Mouse (Mus musculus): ENCODE results near the gene Chid1.

The Chid1 gene

DNA sequence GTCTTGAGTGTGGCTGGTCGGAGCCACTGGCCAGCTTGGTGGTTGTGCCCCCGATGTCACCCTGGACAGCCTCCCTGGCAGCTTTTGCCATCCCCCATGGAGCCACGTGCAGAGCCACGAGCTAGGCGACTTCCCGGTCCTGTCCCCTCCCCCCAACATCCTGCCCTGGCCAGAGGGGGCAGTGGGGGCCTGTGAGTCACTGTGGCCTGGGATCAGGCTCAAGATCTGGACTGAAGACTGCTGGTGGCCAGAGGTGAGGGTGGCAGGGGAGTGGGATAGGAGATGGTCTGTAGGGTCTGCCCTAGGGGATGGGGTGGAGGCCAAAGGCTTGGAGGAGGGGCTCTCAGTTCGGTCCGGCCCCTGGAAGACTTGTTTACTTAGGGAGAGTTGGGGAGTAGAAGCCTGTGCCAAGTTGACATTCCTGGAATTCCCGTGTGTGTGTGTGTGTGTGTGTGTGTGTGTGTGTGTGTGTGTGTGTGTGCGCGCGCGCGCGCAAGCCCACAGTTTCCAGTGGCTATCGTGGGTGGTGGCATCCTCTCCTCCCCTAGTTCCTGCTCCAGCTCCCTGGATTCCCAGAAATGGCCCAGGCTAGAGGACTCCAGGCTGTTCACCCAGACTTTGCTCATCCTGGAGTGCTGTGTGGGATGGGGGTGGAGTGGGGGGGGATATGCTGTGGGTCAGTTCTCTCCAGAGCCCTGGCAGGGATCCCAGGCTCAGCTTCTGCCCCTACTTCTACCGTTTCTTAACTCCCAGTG, 63.3 kb downstream of the Chid1 start:
- peak; percentile 71 for DNase-seq (ENCODE audit: low read depth, low spot score)

DNA sequence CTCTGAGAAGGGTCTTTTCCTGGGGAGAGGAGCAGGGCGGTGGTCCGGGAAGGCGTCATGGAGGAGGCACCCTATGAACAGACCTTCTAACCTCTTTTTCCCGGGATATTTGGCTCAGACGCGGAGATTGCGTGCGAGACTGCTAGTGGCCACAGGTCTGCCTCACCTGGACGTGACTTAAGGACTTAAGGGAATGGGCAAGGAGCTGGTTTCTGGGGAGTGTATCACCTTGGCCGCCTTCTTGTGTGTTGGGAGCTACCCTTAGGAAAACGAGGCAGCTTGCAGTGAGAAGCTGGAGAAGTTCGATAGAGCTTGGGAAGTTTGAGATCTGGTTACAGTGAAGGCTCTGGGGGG, 63.9 kb downstream of the Chid1 start:
- DNase-seq (ENCODE audit: low read depth, low spot score) = peak; percentile 17

DNA sequence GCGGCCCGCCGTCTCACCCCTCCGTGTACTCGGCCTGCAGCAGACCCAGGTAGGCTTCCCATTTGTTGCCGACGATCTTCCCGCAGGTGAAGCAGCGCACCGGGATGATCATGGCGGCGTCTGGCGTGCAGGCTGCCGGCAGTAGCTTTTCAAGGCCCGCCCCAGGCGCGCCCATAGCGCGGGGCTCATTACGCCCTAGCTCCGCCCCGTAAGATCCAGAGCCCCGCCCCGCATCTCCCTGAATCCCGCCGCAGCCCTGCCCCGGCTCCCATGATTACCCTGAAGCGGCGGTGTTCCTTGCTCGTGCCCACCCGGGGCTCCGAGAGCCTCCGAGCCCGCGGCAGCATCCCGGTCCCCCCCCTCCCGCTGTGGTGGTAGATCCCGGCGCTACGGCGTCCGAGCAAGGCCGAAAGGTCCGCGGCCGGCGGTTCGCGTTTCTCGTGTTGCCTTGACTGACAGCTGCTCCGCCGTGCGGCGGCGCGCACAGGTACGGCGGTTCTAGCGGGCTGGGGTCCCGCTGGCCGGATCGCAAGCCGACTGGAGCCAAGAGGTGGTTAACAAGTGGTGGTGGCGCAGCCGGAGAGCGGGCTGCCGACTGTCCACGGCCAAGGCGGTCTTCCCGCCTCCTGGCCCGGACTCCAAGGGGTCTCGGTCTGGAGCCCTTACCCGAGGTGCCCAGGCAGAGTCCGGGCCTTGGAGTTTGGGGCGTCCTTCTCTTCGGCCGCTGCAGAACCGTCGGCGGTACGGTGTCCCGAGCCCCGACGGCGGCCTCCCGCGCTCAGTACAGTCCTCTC, 64.4 kb downstream of the Chid1 start, which contains the start of the genes Polr2l and Tspan4:
Gene Polr2l (minus strand): TSS at position 122 of the 794 bp plus-strand sequence.
Gene Tspan4 (plus strand): TSS at position 230 of the 794 bp plus-strand sequence.
- DNase-seq (ENCODE audit: low read depth, low spot score) = peak; percentile 88

GRCm38 (mm10) chr7:141474160-141474559, 65.5 kb downstream of the Chid1 start:
- DNase-seq (ENCODE audit: low read depth, low spot score) = no peak

DNA sequence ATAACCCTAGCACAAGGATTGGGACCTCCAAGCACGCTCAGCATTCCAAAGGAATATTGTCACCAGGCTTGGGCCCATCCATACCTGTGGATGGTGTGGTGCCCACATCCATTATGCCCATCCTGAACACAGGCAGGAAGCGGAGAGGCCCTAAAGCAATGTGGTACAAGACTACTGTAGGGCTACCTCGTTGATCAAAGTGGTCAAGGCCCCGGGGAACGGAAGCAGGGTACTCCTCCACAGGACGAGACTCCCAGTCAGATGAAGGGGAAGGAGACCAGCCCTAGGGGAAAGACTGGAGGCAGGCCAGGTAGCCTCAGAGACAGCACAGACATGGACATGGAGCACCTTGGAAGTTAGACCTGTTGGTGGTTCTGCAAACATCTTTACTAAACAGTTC, 66.9 kb downstream of the Chid1 start:
- no peak for DNase-seq (ENCODE audit: low read depth, low spot score)

- no peak for DNase-seq (ENCODE audit: low read depth, low spot score)
Measured at GRCm38 (mm10) chr7:141472226-141472625, 67.4 kb downstream of the Chid1 start.

- no peak for DNase-seq (ENCODE audit: low read depth, low spot score)
Measured at GRCm38 (mm10) chr7:141471236-141471635, 68.4 kb downstream of the Chid1 start.

GRCm38 (mm10) chr7:141470637-141470944, 69.1 kb downstream of the Chid1 start:
- no peak for DNase-seq (ENCODE audit: low read depth, low spot score)

DNA sequence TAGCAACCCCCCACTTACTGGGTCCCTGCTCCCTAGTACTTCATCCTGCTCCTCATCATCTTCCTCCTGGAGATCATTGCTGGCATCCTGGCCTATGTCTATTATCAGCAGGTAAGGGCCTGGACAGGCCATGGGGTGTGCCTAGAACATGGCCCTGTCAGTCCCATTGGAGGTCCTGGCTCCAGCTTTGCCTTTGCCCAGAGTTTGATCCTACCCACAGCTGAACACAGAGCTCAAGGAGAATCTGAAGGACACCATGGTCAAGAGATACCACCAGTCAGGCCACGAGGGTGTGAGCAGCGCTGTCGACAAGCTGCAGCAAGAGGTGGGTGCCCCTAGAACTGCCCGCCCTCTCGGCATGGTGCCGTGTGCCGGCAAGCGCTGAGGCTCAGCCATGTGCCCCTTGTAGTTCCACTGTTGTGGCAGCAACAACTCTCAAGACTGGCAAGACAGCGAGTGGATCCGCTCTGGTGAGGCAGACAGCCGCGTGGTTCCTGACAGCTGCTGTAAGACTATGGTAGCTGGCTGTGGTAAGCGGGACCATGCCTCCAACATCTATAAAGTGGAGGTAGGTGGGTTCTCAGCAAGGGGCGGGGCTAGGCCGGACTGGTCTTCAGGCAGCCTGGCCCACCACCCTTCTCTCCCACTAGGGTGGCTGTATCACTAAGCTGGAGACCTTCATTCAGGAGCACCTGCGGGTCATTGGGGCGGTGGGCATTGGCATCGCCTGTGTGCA, 69.6 kb downstream of the Chid1 start:
- DNase-seq (ENCODE audit: low read depth, low spot score) = no peak

DNA sequence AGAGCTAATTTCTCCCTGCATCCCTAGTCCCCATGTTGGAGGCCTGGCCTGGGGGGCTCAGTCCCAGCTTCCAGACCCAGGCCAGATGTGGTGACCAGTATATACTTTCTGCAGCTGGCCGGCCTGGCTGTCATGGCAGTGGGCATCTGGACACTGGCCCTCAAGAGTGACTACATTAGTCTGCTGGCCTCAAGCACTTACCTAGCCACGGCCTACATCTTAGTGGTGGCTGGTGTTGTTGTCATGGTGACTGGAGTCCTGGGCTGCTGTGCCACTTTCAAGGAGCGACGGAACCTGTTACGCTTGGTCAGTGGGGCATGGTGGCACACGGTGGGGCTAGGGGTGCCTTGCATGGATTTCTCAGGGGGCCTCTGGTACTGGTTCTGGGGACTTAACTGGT, 70.3 kb downstream of the Chid1 start:
- DNase-seq (ENCODE audit: low read depth, low spot score) = no peak

DNA sequence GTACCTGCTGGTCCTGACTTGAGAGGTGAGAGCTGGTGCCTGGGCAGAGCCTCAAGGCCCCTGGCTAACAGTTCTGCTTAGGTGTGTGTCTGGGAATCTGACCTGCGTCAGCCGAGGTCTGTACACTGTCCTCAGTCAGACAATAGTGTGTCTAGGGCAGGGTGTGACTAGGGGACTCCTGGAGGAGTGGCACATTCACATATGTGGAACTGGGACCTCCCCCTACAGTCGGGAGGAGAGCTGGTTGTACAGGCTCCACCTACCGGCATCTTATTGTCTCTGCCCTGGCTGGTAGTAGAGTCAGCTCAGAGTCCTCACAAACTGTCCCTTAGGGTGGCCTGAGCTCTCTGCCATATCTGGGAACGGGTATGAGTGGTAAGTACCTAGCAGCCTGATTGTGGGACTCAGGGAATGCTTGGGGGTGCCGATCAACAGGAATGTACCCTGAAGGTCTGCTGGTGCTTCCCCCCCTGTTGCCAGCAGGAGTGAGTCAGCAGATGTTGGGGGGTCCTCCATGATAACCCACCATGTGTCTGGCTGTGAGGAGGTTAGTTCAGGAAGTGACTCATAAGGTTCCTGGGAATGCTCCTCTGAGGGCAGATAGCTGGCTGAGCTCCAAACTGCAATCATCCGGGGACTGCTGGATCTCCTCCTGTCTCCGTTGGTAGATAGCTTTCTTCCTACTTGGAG, 71.0 kb downstream of the Chid1 start:
- peak; percentile 92 for DNase-seq (ENCODE audit: low read depth, low spot score)

DNA sequence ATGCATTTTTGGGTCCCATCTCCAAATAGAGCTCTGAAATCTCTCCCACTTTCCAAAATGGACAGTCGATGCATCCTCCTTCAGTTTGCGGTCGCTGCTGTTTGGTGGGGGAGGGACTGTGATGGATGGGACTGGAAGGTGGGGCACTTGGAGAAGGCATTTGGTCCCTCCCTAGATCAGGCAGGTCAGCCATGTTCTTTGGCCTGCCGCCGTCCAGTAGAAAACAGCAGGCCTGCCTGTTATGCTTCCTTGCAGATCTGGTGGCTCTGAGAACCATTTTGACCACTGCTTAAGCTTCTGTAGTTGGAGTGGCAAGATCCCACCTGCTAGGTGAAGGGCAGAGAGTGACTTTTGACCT, 71.5 kb downstream of the Chid1 start:
- DNase-seq (ENCODE audit: low read depth, low spot score) = no peak

DNA sequence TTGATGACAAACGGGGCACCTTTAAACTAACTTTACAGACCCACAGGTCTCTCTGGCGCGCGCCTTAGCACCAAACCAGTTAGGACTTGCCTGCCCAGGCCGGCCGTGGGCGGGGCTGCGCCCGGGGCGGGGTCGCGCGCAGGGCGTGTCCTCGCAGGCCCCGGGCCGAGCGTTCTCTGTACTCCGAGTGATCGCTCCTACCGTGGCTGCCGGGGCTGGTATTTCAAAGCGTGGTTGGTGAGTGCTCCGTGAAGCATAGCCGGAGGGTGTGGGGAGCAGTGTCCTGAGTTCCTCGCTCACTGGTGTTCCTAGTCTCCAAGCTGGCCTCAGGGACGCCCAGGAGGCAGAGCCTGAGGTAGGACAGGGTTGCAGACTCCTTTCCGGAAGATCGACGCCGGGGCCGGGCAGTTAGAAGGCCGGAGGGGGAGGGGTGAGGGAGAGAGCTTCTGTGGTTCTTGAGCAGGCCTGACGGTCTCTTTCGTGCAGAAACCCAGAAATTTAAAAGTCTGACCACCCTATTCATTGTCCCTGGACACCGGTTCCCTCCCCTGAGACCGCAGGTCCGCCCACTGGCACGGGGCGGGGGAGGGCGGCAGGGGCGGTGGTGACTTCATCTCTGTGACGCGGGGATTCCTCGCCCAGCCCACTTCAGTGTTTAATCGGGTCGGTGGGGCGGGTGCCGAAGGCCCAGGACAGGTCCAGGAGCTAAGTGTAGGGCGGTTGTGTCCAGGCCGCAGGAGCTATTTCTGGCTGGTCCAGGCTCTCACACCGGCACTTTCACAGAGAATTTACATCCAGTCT, 72.2 kb downstream of the Chid1 start, which contains the start of gene Cd151:
Gene Cd151 (plus strand): TSS at position 163 of the 801 bp plus-strand sequence.
- DNase-seq (ENCODE audit: low read depth, low spot score) = peak; percentile 82

GRCm38 (mm10) chr7:141466607-141467148, 73.0 kb downstream of the Chid1 start:
- DNase-seq (ENCODE audit: low read depth, low spot score) = no peak

DNA sequence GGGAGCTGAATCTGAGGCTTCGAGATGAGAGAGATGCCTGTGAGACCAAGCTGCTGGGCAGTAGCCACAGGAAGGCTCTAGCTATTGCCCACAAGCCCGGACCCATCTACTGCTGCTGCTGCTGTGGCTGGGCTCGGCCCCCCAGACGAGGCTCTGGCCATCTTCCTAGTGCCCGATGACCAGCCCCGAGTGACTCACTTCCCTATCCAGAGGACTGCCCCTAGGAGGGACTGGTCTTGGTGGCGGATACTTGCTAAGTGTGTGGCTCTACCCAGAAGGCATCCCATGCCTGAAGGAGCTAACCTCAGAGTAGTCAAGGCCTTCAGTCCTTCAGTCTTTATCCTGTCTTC, 73.6 kb downstream of the Chid1 start:
- no peak for DNase-seq (ENCODE audit: low read depth, low spot score)

DNA sequence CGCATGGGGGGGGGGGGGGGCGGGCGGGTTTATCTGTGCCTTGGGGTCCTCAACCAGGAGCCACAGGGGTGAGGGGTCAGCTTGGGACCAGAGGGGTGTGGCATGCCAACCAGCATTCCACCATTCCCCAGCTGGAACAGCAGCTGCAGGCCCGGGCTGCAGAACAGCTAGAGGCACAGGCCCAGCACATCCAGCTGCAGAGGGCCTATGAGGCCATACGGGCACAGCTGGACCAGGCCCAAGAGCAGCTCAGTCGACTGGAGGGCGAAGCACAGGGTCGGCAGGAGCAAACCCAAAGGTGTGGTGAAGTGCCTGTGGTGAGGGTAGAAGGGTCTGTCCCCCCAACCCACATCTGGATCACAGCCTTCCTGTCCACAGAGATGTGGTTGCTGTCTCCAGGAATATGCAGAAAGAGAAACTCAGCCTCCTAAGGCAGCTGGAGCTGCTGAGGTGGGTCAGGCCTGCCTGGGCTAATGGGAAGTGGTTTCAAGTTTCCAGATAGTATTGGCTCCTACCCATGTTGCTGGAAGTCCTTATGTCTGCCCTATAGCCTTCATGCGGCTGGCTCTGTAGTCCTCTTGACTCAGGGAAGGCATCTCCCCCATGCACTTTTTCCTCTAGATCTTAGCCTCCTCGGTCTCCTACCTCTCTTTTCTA, 74.1 kb downstream of the Chid1 start:
- no peak for DNase-seq (ENCODE audit: low read depth, low spot score)

DNA sequence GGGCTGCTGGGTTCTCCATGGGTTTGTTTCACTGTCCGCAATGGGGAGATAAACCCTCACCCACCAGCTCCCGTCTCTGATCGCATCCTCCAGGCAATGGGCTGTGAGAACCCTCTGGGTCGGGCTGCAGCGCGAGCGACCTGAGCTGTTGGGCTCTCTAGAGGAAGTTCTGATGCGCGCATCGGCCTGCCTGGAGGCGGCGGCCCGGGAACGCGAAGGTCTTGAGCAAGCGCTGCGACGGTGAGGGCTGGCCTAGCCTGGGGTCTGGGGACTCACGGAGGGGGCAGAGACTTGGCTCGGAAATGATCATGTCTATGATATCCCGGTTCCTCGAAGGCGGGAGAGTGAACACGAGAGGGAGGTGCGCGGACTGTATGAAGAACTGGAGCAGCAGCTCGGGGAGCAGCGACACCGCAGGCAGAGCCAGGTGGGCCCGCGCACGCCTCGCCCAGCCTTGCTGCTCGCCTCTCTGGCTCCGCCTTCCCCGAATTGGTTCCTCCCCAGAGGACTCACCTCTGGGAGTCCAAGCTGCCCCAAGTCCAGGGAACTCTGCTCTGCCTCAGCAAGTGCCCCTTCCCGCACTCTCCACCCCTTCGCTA, 75.0 kb downstream of the Chid1 start:
- no peak for DNase-seq (ENCODE audit: low read depth, low spot score)

DNA sequence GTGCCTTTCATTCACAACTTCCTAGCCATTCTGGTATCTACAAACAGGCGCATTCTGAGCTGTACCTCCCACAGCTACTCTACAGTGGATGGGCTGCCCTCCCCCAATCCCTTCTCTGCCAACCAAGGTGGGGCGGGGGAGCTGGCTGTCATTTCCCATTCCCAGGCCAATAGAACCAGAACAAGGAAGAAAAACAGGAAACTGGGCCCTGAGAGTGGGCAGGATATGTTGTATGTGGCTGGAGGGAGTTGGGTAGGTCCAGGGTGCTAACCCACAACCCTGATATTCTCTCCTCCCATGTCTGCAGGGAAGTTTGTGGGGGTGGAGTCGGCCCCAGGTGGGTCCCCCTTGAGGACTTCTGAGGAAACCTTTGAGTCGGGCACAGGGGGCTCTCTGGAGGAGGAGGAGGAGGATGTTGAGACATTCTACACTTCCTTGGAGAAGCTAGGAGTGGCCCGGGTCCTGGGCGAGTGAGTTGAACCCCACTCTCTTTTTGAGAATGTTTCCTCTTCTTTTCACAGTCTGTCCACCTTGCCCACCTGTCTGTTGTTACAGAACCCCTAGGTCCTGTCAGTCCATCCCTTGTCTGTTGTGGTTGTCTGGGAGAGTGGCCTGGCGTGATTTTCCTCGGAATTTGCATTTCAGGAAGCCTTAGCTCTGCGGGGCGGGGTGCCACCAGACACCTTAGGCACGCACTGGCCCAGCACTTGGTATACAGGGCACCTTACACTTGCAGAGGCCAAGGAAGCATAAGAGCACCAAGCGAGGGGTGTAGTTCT, 75.6 kb downstream of the Chid1 start:
- DNase-seq (ENCODE audit: low read depth, low spot score) = no peak

- no peak for DNase-seq (ENCODE audit: low read depth, low spot score)
Measured at GRCm38 (mm10) chr7:141462333-141462821, 77.3 kb downstream of the Chid1 start.
